Comparison of ENCODE assay signal across 13 mouse cellular contexts in the genomic region with DNA sequence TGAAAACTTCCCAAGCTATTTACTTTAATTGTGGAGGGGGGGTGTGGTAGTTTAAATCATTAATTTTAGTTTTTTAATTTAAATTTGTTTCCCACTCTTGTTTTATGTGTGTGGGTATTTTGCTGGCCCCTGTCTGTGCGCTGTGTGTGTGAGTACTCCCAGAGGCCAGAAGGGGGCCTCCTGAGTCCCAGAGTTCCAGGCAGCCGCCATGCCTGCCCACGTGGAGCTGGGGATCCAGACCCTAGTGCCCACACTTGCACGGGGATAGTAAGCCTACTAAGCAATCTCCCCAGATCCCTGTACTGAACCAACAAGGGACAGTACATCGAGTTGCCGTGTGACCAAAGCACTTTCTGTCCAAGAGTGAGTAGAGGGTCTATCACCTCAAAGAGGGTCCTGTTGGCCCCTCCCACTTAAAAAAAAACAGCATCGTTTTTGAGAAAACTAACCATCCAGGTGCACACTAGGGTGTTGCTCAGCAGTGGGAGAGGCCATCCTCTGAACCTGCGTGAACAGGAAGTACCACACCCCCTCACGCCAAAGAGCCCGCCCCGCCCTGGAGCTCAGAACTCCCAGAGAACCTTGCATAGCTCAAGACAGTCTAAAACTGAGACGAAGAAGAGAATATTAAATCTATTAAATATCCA.
DNase-seq lines count a peak whose midpoint lies in the region; ATAC-seq and TF ChIP-seq lines count a peak whose summit lies in the region.
"Had no signal": no experiment of that assay in that cellular context is flagged by ENCODE, and none has a peak within 500 bp of the region (broad histone marks: within the 10 kb centered on the region; RNA-seq: fewer than 3 reads in every experiment).

No protein-coding gene starts in this region.

- ATAC-seq in lung, embryonic 14.5 days (ENCODE audit: insufficient read depth): no peak
- peak; percentile 68 for ATAC-seq in inflammation-experienced regulatory T-cells, adult 6 months
- ATAC-seq in stomach, embryonic 16.5 days (ENCODE audit: insufficient read depth, low FRiP score): no peak
- ATAC-seq in midbrain, embryonic 15.5 days (replicated peaks): no peak

- H3K27ac ChIP-seq in lung, embryonic 14.5 days (ENCODE audit: low read depth): no peak overlapping the region
- peak overlapping the region; percentile 55; the same call in 1 of the 2 replicates for H3K27ac ChIP-seq in ES-E14 (ENCODE audit: insufficient read depth, low read depth, low read length, poor library complexity, severe bottlenecking)
- H3K27ac ChIP-seq in stomach, embryonic 16.5 days (ENCODE audit: low read length): peak overlapping the region; percentile 45
- H3K27ac ChIP-seq in midbrain, embryonic 15.5 days: no peak overlapping the region
- H3K27ac ChIP-seq: liver, embryonic 15.5 days had no signal

- no peak overlapping the region for H3K4me2 ChIP-seq in lung, embryonic 14.5 days
- no peak overlapping the region for H3K4me2 ChIP-seq in stomach, embryonic 16.5 days (ENCODE audit: low read depth, low read length)
- no peak overlapping the region for H3K4me2 ChIP-seq in midbrain, embryonic 15.5 days
- H3K4me2 ChIP-seq: heart, embryonic 12.5 days; liver, embryonic 15.5 days had no signal

- TF ChIP-seq CTCF in lung, embryonic 14.5 days (IDR thresholded peaks at IDR 0.05; ENCODE audit: low read depth): 0 out of 2 replicates have a peak, but pooled peaks have one; percentile 24

- no peak for DNase-seq in lung, embryonic 14.5 days
- no peak for DNase-seq in lung, postnatal 25 days (ENCODE audit: low spot score)
- DNase-seq in ES-E14 (ENCODE audit: low read depth, low spot score): no peak
- no peak for DNase-seq in frontal cortex, postnatal 25 days (ENCODE audit: low spot score in 2 of 2)
- DNase-seq in right cerebral cortex, adult 18-20 months: no peak
- DNase-seq: adrenal gland, postnatal 10 days had no signal

- no peaks in the 10 kb centered on the region for H3K36me3 ChIP-seq in lung, embryonic 14.5 days (ENCODE audit: insufficient read depth)
- H3K36me3 ChIP-seq in ES-E14 (ENCODE audit: control insufficient read depth, insufficient read depth, low read length, poor library complexity, severe bottlenecking): no peaks in the 10 kb centered on the region
- H3K36me3 ChIP-seq in stomach, embryonic 16.5 days (ENCODE audit: control insufficient read depth, insufficient read depth, low read length): no peaks in the 10 kb centered on the region
- no peaks in the 10 kb centered on the region for H3K36me3 ChIP-seq in midbrain, embryonic 15.5 days (replicated peaks)
- H3K36me3 ChIP-seq: heart, embryonic 12.5 days; liver, embryonic 15.5 days had no signal

- 0 out of 2 replicates have a peak, but pooled peaks cover 2% of the 10 kb centered on the region for H3K4me1 ChIP-seq in lung, embryonic 14.5 days (ENCODE audit: insufficient read depth)
- peaks cover 11 to 29% of the 10 kb centered on the region in 2 experiments; a peak in 3 of 4 replicates for H3K4me1 ChIP-seq in ES-E14 (ENCODE audit: control insufficient read depth in 2 of 2, insufficient read depth in 2 of 2, low read length in 2 of 2, poor library complexity in 1 of 2)
- peaks cover 19% of the 10 kb centered on the region; the same call in 1 of the 2 replicates for H3K4me1 ChIP-seq in stomach, embryonic 16.5 days (ENCODE audit: control insufficient read depth, insufficient read depth, low read length)
- H3K4me1 ChIP-seq in midbrain, embryonic 15.5 days: no peaks in the 10 kb centered on the region

- no peak overlapping the region for H3K4me3 ChIP-seq in lung, embryonic 14.5 days (ENCODE audit: low read depth, low read length)
- H3K4me3 ChIP-seq in ES-E14 (ENCODE audit: insufficient read depth in 1 of 2, low read depth in 1 of 2, low read length in 2 of 2, poor library complexity in 1 of 2, severe bottlenecking in 1 of 2): peak overlapping the region in 1 of 2 experiments; percentile 10; a peak in 1 of 4 replicates
- no peak overlapping the region for H3K4me3 ChIP-seq in stomach, embryonic 16.5 days (replicated peaks; ENCODE audit: low read length)
- H3K4me3 ChIP-seq in midbrain, embryonic 15.5 days: no peak overlapping the region
- H3K4me3 ChIP-seq: heart, embryonic 12.5 days; liver, embryonic 15.5 days; megakaryocyte, embryonic 14.5 days; myocyte had no signal

- no peaks in the 10 kb centered on the region for H3K9me3 ChIP-seq in lung, embryonic 14.5 days (ENCODE audit: low read depth, low read length)
- no peaks in the 10 kb centered on the region for H3K9me3 ChIP-seq in ES-E14 (ENCODE audit: control insufficient read depth, insufficient read depth, low read depth, low read length)
- no peaks in the 10 kb centered on the region for H3K9me3 ChIP-seq in stomach, embryonic 16.5 days (replicated peaks; ENCODE audit: control insufficient read depth, low read length)
- no peaks in the 10 kb centered on the region for H3K9me3 ChIP-seq in midbrain, embryonic 15.5 days
- H3K9me3 ChIP-seq: heart, embryonic 12.5 days; liver, embryonic 15.5 days had no signal

- in situ Hi-C loops in ES-E14 (cut with MboI; ENCODE audit: low sequenced_read_pairs in 2 of 2, unreplicated experiment in 2 of 2): no loop called here

- H3K9ac ChIP-seq in lung, embryonic 14.5 days: no peak overlapping the region
- peak overlapping the region; percentile 54; the same call in 1 of the 2 replicates for H3K9ac ChIP-seq in ES-E14 (ENCODE audit: insufficient read depth, low read depth, low read length, poor library complexity, severe bottlenecking)
- H3K9ac ChIP-seq in stomach, embryonic 16.5 days (ENCODE audit: low read length): no peak overlapping the region
- no peak overlapping the region for H3K9ac ChIP-seq in midbrain, embryonic 15.5 days
- H3K9ac ChIP-seq: heart, embryonic 12.5 days; liver, embryonic 15.5 days had no signal

- no peaks in the 10 kb centered on the region for H3K27me3 ChIP-seq in lung, embryonic 14.5 days (ENCODE audit: insufficient read depth, low read length)
- no peaks in the 10 kb centered on the region for H3K27me3 ChIP-seq in stomach, embryonic 16.5 days (ENCODE audit: control insufficient read depth, insufficient read depth, low read length)
- no peaks in the 10 kb centered on the region for H3K27me3 ChIP-seq in midbrain, embryonic 15.5 days (replicated peaks)

- WGBS in lung, embryonic 14.5 days: 83% methylated on average over 12 of the region's 12 CpGs
- 75% methylated on average over 12 of the region's 12 CpGs for WGBS in stomach, embryonic 16.5 days
- 89% methylated on average over 12 of the region's 12 CpGs for WGBS in midbrain, embryonic 15.5 days

TF ChIP-seq in ES-E14, 5 proteins besides CTCF, POLR2A, EP300 and RAD21:
- TF ChIP-seq ZC3H11A (IDR thresholded peaks at IDR 0.05; ENCODE audit: borderline replicate concordance, low read depth, low read length): no peak
- no peak for TF ChIP-seq MAFK (IDR thresholded peaks at IDR 0.05; ENCODE audit: insufficient read depth, low read depth, low read length)
- TF ChIP-seq CHD2 (IDR thresholded peaks at IDR 0.05; ENCODE audit: low read depth, low read length): no peak
- TF ChIP-seq ZNF384 (IDR thresholded peaks at IDR 0.05; ENCODE audit: low read depth, low read length): peak; percentile 60; the same call in 1 of the 2 replicates
- TF ChIP-seq HCFC1 (IDR thresholded peaks at IDR 0.05; ENCODE audit: borderline replicate concordance, insufficient read depth, low read length): no peak

Comparison
In these comparisons a context has a peak if more than half of its experiments do, and no peak if none do; other contexts are left out.
1. H3K27ac ChIP-seq: peak in ES-E14 (single experiment) and stomach, embryonic 16.5 days (single experiment); none in lung, embryonic 14.5 days (single experiment) and midbrain, embryonic 15.5 days (single experiment).